Mouse (Mus musculus) neural tube, embryonic 11.5 days (tissue): ENCODE results near the gene Vps72. TPM values are rescaled to one million over a fixed set of nuclear protein-coding genes. Genes with fewer than 3 reads are reported as not detected.
A peak's percentile ranks its signal among the peaks of the same experiment; 100 is the strongest.

Experiments used
- ATAC-seq: fragments of 200-750 bp; cut with Nextera tagmentation; 2 replicates; pipeline ENCODE4 v1.8.0; 2017; ENCODE audit warnings: moderate number of reproducible peaks, mild to moderate bottlenecking, moderate TSS enrichment, moderate library complexity; ENCODE audit not compliant: insufficient read depth, low FRiP score, low TSS enrichment
- DNase-seq: peaks from one replicate; pipeline ENCODE4 v3.0.0-alpha.2; 2015; ENCODE audit warnings: low spot score
- H3K27ac ChIP-seq: fragments of 300-500 bp; sonication (generic); 2 replicates; pipeline ENCODE4 v1.5.1; 2014; ENCODE audit warnings: low read depth, mild to moderate bottlenecking, low read length
- H3K27me3 ChIP-seq: fragments of 300-500 bp; sonication (generic); 2 replicates; pipeline ENCODE4 v1.6.1; 2014; ENCODE audit warnings: mild to moderate bottlenecking, low read length, mixed read lengths; ENCODE audit not compliant: control insufficient read depth, insufficient read depth
- H3K36me3 ChIP-seq: fragments of 300-500 bp; sonication (generic); 2 replicates; pipeline ENCODE4 v1.6.1; 2014; ENCODE audit warnings: mild to moderate bottlenecking, low read length, moderate library complexity, mixed read lengths; ENCODE audit not compliant: control insufficient read depth, insufficient read depth
- H3K4me1 ChIP-seq: fragments of 300-500 bp; sonication (generic); 2 replicates; pipeline ENCODE4 v1.6.1; 2014; ENCODE audit warnings: low read length, mixed read lengths; ENCODE audit not compliant: control insufficient read depth, insufficient read depth
- H3K4me2 ChIP-seq: fragments of 300-500 bp; sonication (generic); 2 replicates; pipeline ENCODE4 v1.6.1; 2014; ENCODE audit warnings: low read depth, mild to moderate bottlenecking, moderate library complexity
- H3K4me3 ChIP-seq: fragments of 300-500 bp; sonication (generic); 2 replicates; pipeline ENCODE4 v1.5.1; 2014; ENCODE audit warnings: low read depth, low read length
- H3K9ac ChIP-seq: fragments of 300-500 bp; sonication (generic); 2 replicates; pipeline ENCODE4 v1.6.1; 2014; ENCODE audit warnings: mild to moderate bottlenecking, low read length
- H3K9me3 ChIP-seq: fragments of 300-500 bp; sonication (generic); 2 replicates; pipeline ENCODE4 v1.6.1; 2016; ENCODE audit warnings: low read length; ENCODE audit not compliant: control insufficient read depth
- WGBS: fragments of 180-500 bp; shearing (Covaris S2); extraction: QIAGEN DNeasy Blood & Tissue Kit; methylation state at CpG from one replicate; pipeline ENCODE4 v1.1.7; 2014; 5-methylcytosine and 5-hydroxymethylcytosine counted together
- polyA plus RNA-seq: library from polyadenylated mRNA; unstranded; fragments of >200 nt; fragmentation: Nextera tagmentation; extraction: Ambion mirVana; gene quantifications from 2 replicates; pipeline ENCODE4 v1.2.1, GENCODE M21; 2014

Vps72 gene
- polyA plus RNA-seq, 1 experiment from 2014 or later = 248 TPM

- Histone ChIP-seq H3K4me2 (peak overlapping the region; percentile 66), H3K27ac (no peak overlapping the region), H3K27me3 (no peaks in the 10 kb centered on the region), H3K9ac (peak overlapping the region; percentile 42), H3K9me3 (no peaks in the 10 kb centered on the region), H3K36me3 (no peaks in the 10 kb centered on the region), H3K4me1 (peaks cover 24% of the 10 kb centered on the region), H3K4me3 (peak overlapping the region; percentile 86)
- ATAC-seq (no peak), DNase-seq (no peak)
- WGBS = 15% methylated on average over 8 of the region's 8 CpGs
Measured at GRCm38 (mm10) chr3:95159511-95159986, 48.7 kb downstream of the Vps72 start.

- peak within 1 kb of the TSS; percentile 87 for H3K9ac ChIP-seq
- peaks cover 24% of the 10 kb centered on the region for H3K4me1 ChIP-seq
- H3K9me3 ChIP-seq = no peaks in the 10 kb centered on the region
- H3K4me2 ChIP-seq = peak within 1 kb of the TSS; percentile 66
- peak within 1 kb of the TSS; percentile 54; the same call in 1 of the 2 replicates for H3K27ac ChIP-seq
- H3K4me3 ChIP-seq = peak within 1 kb of the TSS; percentile 86
- H3K36me3 ChIP-seq = no peaks in the 10 kb centered on the region
- DNase-seq (peak; percentile 93), ATAC-seq (peak; percentile 97)
- under 1% methylated on average over 66 of the region's 66 CpGs for WGBS
- H3K27me3 ChIP-seq = no peaks in the 10 kb centered on the region
Measured at GRCm38 (mm10) chr3:95159987-95160963, 49.5 kb downstream of the Vps72 start, which contains the start of gene Sema6c. Gene Sema6c, plus strand, starts transcription at chr3:95160457.

- DNase-seq (peak; percentile 51), ATAC-seq (peak; percentile 22)
- WGBS = 1% methylated on average over 30 of the region's 30 CpGs
- Histone ChIP-seq H3K4me2 (peak overlapping the region; percentile 66), H3K4me3 (peak overlapping the region; percentile 86), H3K4me1 (peaks cover 24% of the 10 kb centered on the region), H3K36me3 (no peaks in the 10 kb centered on the region), H3K9ac (peak overlapping the region; percentile 87), H3K27me3 (no peaks in the 10 kb centered on the region), H3K9me3 (no peaks in the 10 kb centered on the region), H3K27ac (0 out of 2 replicates have a peak overlapping the region, but pooled peaks have one; percentile 29)
Measured at GRCm38 (mm10) chr3:95161041-95161551, 50.3 kb downstream of the Vps72 start.

DNA sequence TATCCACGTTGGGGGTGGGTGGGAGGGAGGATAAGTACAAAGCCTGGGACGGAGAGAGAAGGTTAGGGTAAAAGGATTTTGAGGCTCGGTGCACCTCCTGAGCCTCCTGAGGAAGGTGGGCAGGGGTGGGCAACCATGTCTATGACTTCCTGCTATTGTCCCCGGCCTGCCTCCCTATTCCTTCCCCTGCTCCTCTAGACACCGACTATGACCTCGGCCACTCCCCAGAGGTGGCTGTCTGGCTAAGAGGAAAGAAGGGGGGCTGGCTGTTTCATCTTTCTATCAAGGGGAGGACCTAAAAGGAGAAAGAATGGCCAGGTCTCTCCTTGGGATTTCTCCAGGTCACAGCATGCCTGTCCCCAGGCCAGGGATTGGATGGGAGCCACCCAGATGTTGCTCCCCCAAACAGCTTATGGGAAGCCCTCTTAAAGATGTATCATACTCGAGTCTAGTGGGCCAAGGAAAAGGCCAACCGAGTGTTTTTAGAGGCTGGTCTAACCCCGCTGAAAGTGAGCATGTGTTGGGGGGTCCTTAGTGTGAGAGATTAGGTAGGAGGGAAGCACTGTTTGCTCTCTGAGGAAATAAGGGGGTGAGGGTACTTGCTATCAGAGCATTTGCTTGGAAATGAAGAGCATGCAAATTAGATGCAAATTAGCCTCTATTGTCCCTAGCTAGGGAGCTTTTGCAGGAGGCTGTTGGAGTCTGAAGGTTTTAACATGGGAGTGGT, 51.0 kb downstream of the Vps72 start:
- H3K36me3 ChIP-seq = no peaks in the 10 kb centered on the region; the same call in 1 of the 2 replicates
- peak overlapping the region; percentile 87 for H3K9ac ChIP-seq
- H3K9me3 ChIP-seq = no peaks in the 10 kb centered on the region
- WGBS = 4% methylated on average over 9 of the region's 9 CpGs
- H3K27ac ChIP-seq = peak overlapping the region; percentile 29; the same call in 1 of the 2 replicates
- H3K27me3 ChIP-seq = no peaks in the 10 kb centered on the region
- ATAC-seq = no peak
- H3K4me3 ChIP-seq = peak overlapping the region; percentile 86
- peak; percentile 23 for DNase-seq
- H3K4me2 ChIP-seq = peak overlapping the region; percentile 66
- H3K4me1 ChIP-seq = peaks cover 24% of the 10 kb centered on the region

- Histone ChIP-seq H3K36me3 (peaks cover 4% of the 10 kb centered on the region; the same call in 1 of the 2 replicates), H3K27me3 (no peaks in the 10 kb centered on the region), H3K4me3 (peak overlapping the region; percentile 86), H3K4me2 (peak overlapping the region; percentile 66), H3K4me1 (peaks cover 24% of the 10 kb centered on the region), H3K27ac (no peak overlapping the region), H3K9ac (peak overlapping the region; percentile 87), H3K9me3 (no peaks in the 10 kb centered on the region)
- WGBS = 59% methylated on average over 2 of the region's 2 CpGs
- DNase-seq (no peak), ATAC-seq (no peak)
Measured at GRCm38 (mm10) chr3:95162345-95162628, 51.5 kb downstream of the Vps72 start.

DNA sequence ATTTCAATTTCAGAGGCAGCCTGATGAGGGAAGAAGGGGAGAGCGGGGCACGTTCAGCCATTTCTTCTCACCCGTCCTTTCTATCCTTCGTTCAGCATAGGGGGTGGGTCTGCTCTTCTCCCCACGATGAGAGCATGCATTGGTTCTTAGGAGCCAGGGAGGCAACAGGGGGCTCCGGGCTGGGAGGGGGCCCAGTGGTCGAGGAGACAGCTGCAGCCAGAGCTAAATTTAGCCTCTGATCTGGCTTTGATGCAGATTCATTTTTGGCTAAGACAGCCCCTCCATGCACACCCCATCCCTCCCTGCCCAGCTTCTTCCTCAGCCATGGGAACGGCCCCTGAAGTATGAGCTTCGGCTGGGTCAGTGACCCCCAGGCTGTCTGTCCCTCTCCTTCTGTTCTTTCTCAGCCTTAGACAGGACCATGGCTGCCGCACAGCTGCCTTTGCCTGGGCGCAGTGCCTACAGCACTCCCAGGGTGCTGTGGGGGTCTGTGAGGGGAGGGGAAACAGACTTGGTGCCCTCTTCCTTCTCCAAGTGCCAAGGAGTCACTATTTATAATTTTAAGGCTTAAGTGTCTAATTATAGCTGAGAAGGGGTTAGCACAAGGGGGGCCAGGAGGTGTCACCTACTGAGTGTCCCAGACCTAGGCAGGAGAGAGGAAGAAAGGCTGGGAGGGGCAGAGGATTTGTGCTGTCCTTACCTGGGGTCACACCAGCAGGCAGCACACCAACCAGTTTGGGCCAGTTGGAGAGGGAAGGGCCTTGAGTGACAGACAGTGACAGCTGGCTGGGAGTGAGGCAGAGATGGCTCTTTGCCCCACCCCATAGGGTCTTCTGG, 52.8 kb downstream of the Vps72 start:
- Histone ChIP-seq H3K4me2 (peak overlapping the region; percentile 66), H3K9me3 (no peaks in the 10 kb centered on the region), H3K36me3 (peaks cover 4% of the 10 kb centered on the region), H3K27ac (no peak overlapping the region), H3K27me3 (no peaks in the 10 kb centered on the region), H3K4me1 (peaks cover 24% of the 10 kb centered on the region), H3K9ac (no peak overlapping the region), H3K4me3 (no peak overlapping the region)
- DNase-seq (no peak), ATAC-seq (no peak)
- 66% methylated on average over 11 of the region's 11 CpGs for WGBS

GRCm38 (mm10) chr3:95164256-95164550, 53.4 kb downstream of the Vps72 start:
- DNase-seq = no peak
- H3K9ac ChIP-seq = no peak overlapping the region
- no peaks in the 10 kb centered on the region for H3K9me3 ChIP-seq
- H3K27me3 ChIP-seq = no peaks in the 10 kb centered on the region
- H3K4me3 ChIP-seq = no peak overlapping the region
- ATAC-seq = no peak
- 82% methylated on average over 4 of the region's 5 CpGs for WGBS
- peaks cover 9% of the 10 kb centered on the region for H3K36me3 ChIP-seq
- H3K27ac ChIP-seq = no peak overlapping the region
- H3K4me1 ChIP-seq = peaks cover 24% of the 10 kb centered on the region
- H3K4me2 ChIP-seq = no peak overlapping the region

- ATAC-seq (no peak), DNase-seq (no peak)
- no peak overlapping the region for H3K9ac ChIP-seq
- no peaks in the 10 kb centered on the region for H3K9me3 ChIP-seq
- no peak overlapping the region for H3K27ac ChIP-seq
- H3K4me3 ChIP-seq = no peak overlapping the region
- 80% methylated on average over 5 of the region's 5 CpGs for WGBS
- H3K36me3 ChIP-seq = peaks cover 13% of the 10 kb centered on the region
- no peak overlapping the region for H3K4me2 ChIP-seq
- H3K4me1 ChIP-seq = peaks cover 21% of the 10 kb centered on the region
- H3K27me3 ChIP-seq = peaks cover under 1% of the 10 kb centered on the region
Measured at GRCm38 (mm10) chr3:95164840-95165239, 54.0 kb downstream of the Vps72 start.
